Mouse (Mus musculus) erythroblast, embryonic 14.5 days (primary cell): Measurements from ENCODE around the gene Slain2. TPM values are rescaled to one million over a fixed set of nuclear protein-coding genes. Genes with fewer than 3 reads are reported as not detected.

Source experiments
- H3K27me3 ChIP-seq: 2 replicates; pipeline ENCODE4 v1.6.1; 2012; ENCODE audit warnings: inconsistent platforms; ENCODE audit not compliant: control insufficient read depth
- H3K36me3 ChIP-seq: 2 replicates; pipeline ENCODE4 v1.6.1; 2012; ENCODE audit warnings: mild to moderate bottlenecking, inconsistent platforms; ENCODE audit not compliant: control insufficient read depth
- H3K4me1 ChIP-seq: 2 replicates; pipeline ENCODE4 v1.6.1; 2012; ENCODE audit warnings: inconsistent platforms; ENCODE audit not compliant: control insufficient read depth
- H3K4me3 ChIP-seq: replicated peaks from 2 replicates; pipeline ENCODE3; 2012; ENCODE audit warnings: moderate library complexity, mild to moderate bottlenecking, inconsistent platforms
- H3K9me3 ChIP-seq: 2 replicates; pipeline ENCODE4 v1.6.1; 2012; ENCODE audit warnings: low read length, inconsistent platforms, mixed read lengths; ENCODE audit not compliant: control insufficient read depth
- GATA1 ChIP-seq: IDR thresholded peaks from 2 replicates; pipeline ENCODE4 v1.6.1; 2012; ENCODE audit warnings: low read length, inconsistent platforms, mixed read lengths
- TAL1 ChIP-seq: IDR thresholded peaks from 3 replicates; pipeline ENCODE4 v1.6.1; 2012; ENCODE audit warnings: low read length, inconsistent platforms, mixed read lengths
- polyA plus RNA-seq: library from polyadenylated mRNA; stranded (reverse); fragments of >175 nt; gene quantifications from 2 replicates; pipeline ENCODE4 v1.2.3, GENCODE M21; 2012

Slain2 gene
- polyA plus RNA-seq, 1 experiment = 0.08 TPM

- TF ChIP-seq GATA1 (no peak), TAL1 (no peak)
- H3K4me1 ChIP-seq = peaks cover 18% of the 10 kb centered on the region
- H3K4me3 ChIP-seq = no peak overlapping the region
These were observed 5.7 kb upstream of the Slain2 start for GRCm38 (mm10) chr5:72908324-72908936.

GRCm38 (mm10) chr5:72909363-72909762 is 4.7 kb upstream of the Slain2 start:
- peaks cover 26% of the 10 kb centered on the region for H3K4me1 ChIP-seq
- H3K9me3 ChIP-seq = no peaks in the 10 kb centered on the region
- H3K27me3 ChIP-seq = peaks cover 2% of the 10 kb centered on the region
- no peak for TF ChIP-seq GATA1
- no peak for TF ChIP-seq TAL1
- H3K36me3 ChIP-seq = no peaks in the 10 kb centered on the region
- H3K4me3 ChIP-seq = no peak overlapping the region

More at GRCm38 (mm10) chr5:72908324-72908936, 5.7 kb upstream of the Slain2 start:
- Histone ChIP-seq H3K9me3 (no peaks in the 10 kb centered on the region), H3K27me3 (no peaks in the 10 kb centered on the region; the same call in 1 of the 2 replicates), H3K36me3 (no peaks in the 10 kb centered on the region)

- Histone ChIP-seq H3K9me3 (no peaks in the 10 kb centered on the region), H3K4me3 (no peak overlapping the region), H3K36me3 (no peaks in the 10 kb centered on the region), H3K27me3 (peaks cover 12% of the 10 kb centered on the region), H3K4me1 (peaks cover 36% of the 10 kb centered on the region)
- TF ChIP-seq TAL1 = no peak
- TF ChIP-seq GATA1 = no peak
These were observed 3.7 kb upstream of the Slain2 start for GRCm38 (mm10) chr5:72910373-72910772.

GRCm38 (mm10) chr5:72911284-72911683 is 2.8 kb upstream of the Slain2 start:
- no peak overlapping the region for H3K4me3 ChIP-seq
- no peaks in the 10 kb centered on the region for H3K9me3 ChIP-seq
- TF ChIP-seq GATA1 = no peak
- TF ChIP-seq TAL1 = no peak
- no peaks in the 10 kb centered on the region for H3K36me3 ChIP-seq
- H3K4me1 ChIP-seq = peaks cover 39% of the 10 kb centered on the region
- peaks cover 21% of the 10 kb centered on the region for H3K27me3 ChIP-seq

GRCm38 (mm10) chr5:72914633-72915561 is 793 bp downstream of the Slain2 start:
- H3K36me3 ChIP-seq = no peaks in the 10 kb centered on the region
- no peak for TF ChIP-seq TAL1
- TF ChIP-seq GATA1 = no peak
- peak overlapping the region; percentile 92 for H3K4me3 ChIP-seq
- peaks cover 26% of the 10 kb centered on the region for H3K27me3 ChIP-seq
- no peaks in the 10 kb centered on the region for H3K9me3 ChIP-seq
- peaks cover 50% of the 10 kb centered on the region for H3K4me1 ChIP-seq

- TF ChIP-seq GATA1 (no peak), TAL1 (no peak)
- Histone ChIP-seq H3K4me1 (peaks cover 49% of the 10 kb centered on the region), H3K27me3 (peaks cover 26% of the 10 kb centered on the region), H3K9me3 (no peaks in the 10 kb centered on the region), H3K36me3 (no peaks in the 10 kb centered on the region), H3K4me3 (no peak overlapping the region)
These were observed 1.9 kb downstream of the Slain2 start for GRCm38 (mm10) chr5:72916048-72916447.

GRCm38 (mm10) chr5:72916851-72917250 is 2.7 kb downstream of the Slain2 start:
- Histone ChIP-seq H3K36me3 (no peaks in the 10 kb centered on the region), H3K4me1 (peaks cover 45% of the 10 kb centered on the region)

GRCm38 (mm10) chr5:72920416-72920815 is 6.3 kb downstream of the Slain2 start:
- Histone ChIP-seq H3K4me3 (no peak overlapping the region), H3K36me3 (no peaks in the 10 kb centered on the region), H3K9me3 (no peaks in the 10 kb centered on the region), H3K4me1 (peaks cover 13% of the 10 kb centered on the region), H3K27me3 (peaks cover 14% of the 10 kb centered on the region)
- TF ChIP-seq GATA1 (no peak), TAL1 (no peak)

More at GRCm38 (mm10) chr5:72916851-72917250, 2.7 kb downstream of the Slain2 start:
- TF ChIP-seq GATA1 = no peak
- TF ChIP-seq TAL1 = no peak
- Histone ChIP-seq H3K27me3 (peaks cover 26% of the 10 kb centered on the region), H3K4me3 (no peak overlapping the region), H3K9me3 (no peaks in the 10 kb centered on the region)

GRCm38 (mm10) chr5:72921171-72921570 is 7.1 kb downstream of the Slain2 start:
- TF ChIP-seq TAL1 = no peak
- no peak for TF ChIP-seq GATA1

More at GRCm38 (mm10) chr5:72921171-72921570, 7.1 kb downstream of the Slain2 start:
- Histone ChIP-seq H3K27me3 (peaks cover 7% of the 10 kb centered on the region), H3K4me3 (no peak overlapping the region), H3K9me3 (no peaks in the 10 kb centered on the region), H3K36me3 (no peaks in the 10 kb centered on the region), H3K4me1 (peaks cover 12% of the 10 kb centered on the region)
